Mouse (Mus musculus): Measurements from ENCODE around the gene Wdr46.
A peak's percentile ranks its signal among the peaks of the same experiment; 100 is the strongest.

The Wdr46 gene

DNA sequence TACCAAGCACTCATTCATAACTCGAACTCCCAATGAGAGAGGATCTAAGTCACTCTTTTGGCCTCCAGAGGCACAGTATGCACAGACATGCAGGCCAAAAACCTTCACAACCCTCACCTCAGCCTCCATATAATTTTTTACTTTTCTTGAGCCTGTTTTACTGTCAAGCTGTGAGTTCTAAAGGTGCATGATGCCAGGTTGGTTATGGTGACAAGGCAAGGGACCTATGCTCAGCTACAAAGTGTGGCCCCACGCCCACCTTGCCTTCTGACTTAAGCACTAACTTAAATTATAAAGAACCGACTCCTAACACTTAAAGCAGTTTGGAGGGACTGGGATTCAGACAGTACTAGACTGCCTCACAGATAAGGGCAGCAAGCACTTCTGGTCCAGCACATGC, 12.8 kb downstream of the Wdr46 start:
- DNase-seq = no peak

DNA sequence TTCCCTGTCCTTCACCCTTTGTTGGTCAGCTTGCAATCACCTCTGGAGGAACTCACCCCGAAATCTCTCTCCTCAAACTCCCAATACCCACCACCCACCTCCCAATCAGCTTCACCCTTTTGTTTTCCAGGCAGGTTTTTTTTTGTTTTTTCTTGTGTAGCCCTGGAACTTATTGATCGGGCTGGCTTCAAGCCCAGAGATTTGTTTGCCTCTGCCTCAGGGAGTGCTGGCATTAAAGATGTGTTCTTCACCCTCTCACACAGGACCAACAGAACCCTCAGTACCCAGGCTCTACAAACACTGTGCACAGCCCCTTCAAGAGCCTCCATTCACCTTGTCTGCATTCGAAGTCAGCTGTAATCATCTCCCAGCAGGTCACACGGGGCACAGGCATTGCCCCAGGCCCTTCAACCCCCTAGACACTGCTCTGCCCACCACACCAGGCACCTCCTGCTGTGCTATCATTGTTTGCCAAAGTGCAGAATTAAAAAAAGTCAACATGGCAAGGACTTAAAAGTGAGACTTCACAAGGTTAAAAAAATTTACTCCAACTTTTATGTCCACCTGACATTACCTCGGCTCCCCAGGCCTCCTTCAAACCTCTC, 13.6 kb downstream of the Wdr46 start:
- no peak for DNase-seq

DNA sequence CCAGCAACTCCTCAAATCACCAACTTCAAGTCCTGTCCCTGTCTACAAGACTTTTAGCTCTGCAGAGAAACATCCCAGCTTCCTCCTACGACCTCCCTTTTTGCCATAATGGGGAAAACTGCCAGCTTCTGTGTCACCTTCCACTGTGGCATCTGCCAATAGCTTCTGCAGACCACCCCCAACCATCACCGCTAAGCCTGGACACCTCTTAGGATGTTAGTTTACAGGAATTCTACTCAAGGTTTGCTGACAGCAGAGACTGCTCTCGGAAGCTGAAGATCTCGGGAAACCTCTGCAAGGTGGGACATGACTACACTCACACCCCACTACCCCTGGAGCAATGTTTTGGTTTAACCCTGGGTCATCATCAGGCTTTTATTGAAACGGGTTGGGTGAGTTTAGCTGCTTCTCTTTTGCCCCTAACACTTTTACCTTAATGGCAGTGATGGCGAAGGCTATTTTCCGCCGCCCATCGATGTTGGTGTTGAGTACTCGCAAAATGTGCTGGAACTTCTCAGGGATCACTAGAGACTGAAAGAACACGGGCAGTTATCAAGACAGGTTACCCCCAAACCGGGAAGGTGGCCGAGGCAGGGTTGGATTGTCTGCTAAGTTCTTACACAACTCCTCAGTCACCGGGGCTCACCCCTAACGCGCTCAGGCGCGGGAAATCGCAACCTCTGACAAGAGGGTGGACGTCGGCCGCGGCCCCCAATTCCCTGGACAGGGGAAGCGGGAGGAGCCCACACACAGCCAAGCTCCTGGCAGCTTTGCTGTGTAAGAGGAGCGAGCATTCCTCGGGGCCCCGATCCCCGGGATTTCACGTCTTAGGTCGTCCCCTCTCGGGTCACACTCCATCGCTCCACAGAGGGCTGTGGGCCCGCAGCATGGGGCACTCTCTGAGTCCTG, 14.4 kb downstream of the Wdr46 start:
- DNase-seq = no peak

DNA sequence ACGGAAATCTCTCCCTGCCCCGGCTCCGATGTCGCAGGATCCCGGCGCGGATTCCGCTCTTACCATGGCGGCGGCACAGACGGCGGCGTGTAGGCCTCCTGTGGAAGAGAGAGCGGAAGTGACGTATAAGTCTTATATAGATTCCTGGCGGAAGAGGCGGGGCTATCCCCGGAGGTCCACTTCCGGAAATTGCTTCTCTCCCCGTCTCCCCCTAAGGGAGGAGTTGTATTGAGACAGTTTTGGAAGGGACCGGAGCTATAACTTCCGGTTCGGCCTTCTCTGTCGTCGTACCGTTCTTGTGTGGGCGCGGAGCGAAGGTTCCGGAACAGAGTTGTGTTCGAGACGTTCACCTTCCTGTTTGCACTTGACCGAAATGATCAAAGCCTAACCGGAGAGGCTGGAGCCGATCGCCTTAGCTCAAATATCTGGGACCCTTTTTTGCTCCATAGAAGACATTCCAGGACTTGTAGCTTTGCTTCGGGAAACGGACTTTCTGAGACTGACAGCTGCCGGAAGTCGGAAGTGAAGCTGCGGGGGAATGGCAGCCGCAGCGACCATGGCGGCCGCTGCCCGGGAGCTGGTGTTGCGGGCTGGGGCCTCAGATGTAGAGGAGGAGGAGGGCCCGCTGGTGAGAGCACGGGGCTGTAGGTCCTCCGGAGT, 15.2 kb downstream of the Wdr46 start, which contains the start of the genes Vps52 and Rps18:
Gene Vps52 (plus strand): TSS at position 258 of the 660 bp plus-strand sequence.
Gene Rps18 (minus strand): TSS at position 447 of the 660 bp plus-strand sequence.
- peak; percentile 95 for DNase-seq

DNA sequence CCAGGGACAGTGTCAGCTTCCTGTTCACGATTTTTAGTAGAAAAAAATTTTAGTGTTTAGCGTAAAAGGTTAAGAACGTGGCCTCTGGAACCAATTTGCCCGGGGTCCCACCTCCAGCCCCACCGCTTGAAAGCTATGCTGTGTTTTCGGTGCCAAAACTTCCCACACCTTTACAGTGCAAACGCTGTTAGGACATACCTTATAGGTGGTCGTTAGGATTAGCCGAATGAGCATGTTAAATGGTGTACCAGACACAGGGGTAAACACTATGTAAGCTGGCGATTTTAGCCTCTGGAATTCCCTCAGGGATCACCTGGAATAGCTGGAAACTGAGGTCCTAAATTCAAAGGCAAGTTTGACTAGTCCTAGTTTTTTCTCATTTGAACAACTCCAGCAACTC, 15.9 kb downstream of the Wdr46 start:
- no peak for DNase-seq

DNA sequence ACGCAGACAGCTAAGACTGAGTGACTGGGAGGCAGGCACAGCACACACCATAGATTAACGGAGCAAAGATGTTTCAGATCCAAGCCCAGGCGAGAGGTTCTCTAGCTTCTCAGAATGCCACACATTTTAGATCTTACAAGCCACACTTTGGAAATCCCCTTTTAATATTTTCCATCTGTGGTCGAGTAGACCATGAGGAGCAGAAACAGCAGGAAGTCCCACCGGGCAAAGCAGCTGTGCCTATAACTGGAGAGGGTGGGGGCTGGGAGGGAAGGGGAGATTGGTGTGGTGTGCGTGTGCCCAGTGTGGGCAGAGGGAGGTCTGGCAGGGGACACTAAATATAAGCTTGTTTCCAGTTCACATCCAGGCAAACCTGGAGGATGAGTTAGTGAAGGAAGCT, 17.0 kb downstream of the Wdr46 start:
- DNase-seq = no peak

DNA sequence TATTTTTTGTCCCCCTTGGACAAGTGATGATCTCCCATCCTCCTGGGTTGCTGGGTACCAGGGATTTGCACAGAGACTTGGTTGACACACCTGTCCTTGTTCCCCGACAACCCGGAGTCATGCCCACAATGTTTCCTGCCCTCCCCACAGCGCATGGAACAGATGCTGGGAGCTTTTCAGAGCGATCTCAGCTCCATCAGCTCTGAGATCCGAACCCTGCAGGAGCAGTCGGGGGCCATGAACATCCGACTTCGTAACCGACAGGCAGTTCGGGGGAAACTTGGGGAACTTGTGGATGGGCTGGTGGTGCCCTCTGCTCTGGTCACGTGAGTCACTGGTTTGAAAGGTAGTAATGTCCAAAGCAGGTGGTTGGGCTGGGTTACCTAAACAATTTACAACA, 18.0 kb downstream of the Wdr46 start:
- no peak for DNase-seq

DNA sequence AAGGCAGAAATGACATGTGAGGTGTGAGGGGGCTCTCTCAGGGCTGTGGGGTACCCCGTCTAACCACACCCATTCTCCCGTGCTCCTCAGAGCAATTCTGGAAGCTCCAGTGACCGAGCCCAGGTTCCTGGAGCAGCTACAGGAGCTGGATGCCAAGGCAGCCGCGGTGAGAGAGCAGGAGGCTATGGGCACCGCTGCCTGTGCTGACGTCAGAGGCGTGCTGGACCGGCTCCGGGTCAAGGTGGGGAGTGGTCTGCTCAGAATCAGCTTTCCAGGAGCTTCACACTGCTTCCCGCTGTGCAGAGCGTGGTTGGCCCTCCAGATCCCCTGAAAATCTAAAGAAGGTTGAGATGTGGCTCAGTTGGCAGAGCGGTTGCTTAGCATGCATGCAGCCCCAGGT, 18.7 kb downstream of the Wdr46 start:
- no peak for DNase-seq

DNA sequence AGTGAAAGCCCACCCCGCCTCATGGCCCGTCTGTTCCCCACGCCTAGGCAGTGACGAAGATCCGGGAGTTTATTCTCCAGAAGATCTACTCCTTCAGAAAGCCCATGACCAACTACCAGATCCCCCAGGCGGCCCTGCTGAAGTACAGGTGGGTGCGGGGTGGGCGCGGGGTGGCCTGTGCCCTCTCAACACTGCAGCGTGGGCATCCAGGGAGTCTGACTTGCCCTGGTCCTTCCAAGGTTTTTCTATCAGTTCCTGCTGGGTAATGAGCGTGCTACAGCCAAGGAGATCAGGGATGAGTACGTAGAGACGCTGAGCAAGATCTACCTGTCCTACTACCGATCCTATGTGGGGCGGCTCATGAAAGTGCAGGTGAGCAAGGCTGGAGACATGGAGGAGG, 19.5 kb downstream of the Wdr46 start:
- DNase-seq = no peak

DNA sequence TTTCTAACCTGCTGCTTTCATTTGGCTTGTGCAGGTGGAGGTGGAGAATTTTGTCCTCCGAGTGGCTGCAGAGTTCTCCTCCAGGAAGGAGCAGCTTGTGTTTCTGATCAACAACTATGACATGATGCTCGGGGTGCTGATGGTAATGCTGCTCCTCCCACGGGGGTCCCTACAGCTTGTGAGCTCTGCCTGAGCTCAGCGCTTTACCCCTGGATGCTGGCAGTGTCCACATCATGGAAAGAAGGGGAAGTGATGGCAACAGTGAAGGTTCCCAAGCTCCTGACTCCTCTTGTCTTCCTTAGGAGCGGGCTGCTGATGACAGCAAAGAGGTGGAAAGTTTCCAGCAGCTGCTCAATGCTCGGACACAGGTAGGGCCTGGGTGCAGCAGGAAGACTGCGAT, 22.4 kb downstream of the Wdr46 start:
- no peak for DNase-seq

DNA sequence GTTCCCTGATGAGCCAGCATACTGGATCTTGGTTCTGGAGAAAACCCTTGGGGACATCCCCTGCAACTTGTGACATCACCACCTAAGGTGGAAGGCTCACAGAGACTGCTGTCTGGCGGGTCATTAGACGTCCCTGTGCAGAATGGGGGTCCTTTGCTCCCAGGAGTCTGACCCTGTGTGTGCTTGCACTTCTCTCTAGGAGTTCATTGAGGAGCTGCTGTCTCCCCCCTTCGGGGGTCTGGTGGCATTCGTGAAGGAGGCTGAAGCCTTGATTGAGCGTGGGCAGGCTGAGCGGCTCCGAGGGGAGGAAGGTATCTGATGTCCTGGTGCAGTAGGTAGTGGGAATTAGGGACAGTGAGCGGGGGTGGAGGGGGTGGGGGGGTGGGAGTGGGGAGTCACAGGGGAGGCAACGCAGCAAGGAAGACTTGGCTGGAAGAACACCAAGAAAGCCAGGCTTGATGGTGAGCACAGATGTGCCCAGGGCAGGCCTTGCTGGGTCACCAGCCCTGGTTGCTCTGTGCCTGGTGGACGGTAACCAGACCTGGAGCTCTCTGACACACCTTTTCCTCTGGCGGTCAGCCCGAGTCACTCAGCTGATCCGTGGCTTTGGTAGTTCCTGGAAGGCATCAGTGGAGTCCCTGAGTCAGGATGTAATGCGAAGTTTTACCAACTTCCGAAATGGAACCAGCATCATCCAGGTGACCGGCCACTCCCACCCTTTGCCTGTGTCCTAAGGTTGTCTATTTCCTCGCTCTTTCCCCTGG, 24.8 kb downstream of the Wdr46 start:
- DNase-seq = no peak

DNA sequence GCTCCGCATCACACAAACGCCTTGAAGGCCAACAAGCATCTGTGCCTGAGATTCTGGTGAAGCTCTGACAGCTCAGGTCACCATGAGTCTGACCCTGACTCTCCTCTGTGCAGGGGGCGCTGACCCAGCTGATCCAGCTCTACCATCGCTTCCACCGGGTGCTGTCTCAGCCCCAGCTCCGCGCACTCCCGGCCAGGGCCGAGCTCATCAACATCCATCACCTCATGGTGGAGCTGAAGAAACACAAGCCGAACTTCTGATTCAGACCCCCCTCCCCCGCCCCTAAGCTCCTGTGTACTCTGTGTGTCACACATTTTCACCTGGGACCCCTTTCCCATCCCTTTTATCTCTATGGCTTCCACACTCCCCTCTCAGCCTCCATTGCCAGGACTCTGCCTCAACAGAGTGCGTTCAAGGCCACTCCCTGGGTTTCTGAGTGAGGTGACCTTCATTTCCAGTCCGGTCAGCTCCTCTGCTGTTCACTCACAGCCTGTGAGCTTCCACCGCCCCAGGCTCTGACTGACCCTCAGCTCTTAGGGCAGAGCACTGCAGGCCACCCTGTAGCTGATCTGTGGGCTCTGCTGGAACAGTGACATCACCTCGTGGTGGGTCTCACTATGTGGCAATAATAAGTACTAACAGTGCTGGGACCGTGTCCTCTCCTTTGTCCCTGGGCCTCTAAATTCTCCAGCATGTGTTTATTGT, 25.5 kb downstream of the Wdr46 start:
- no peak for DNase-seq

DNA sequence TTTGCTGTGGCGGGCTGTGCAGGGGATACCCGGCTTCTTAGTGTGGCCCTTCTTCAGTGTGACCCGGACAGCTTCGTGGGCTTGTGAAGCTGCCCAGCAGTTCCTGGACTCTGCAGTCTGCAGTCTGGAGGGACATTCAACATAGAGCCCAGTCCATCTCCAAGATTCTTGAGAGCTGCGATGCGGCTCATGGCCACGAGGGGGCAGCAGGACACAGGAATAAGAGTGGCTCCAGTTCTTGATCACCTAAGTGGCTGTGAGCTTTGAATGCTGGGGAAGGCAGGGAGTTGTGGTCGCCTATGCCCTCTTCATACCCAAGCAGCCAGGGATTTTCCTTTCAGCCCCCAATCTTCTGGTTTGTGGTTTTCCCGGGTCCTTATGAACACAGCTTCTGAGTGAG, 28.0 kb downstream of the Wdr46 start:
- DNase-seq = peak; percentile 90

DNA sequence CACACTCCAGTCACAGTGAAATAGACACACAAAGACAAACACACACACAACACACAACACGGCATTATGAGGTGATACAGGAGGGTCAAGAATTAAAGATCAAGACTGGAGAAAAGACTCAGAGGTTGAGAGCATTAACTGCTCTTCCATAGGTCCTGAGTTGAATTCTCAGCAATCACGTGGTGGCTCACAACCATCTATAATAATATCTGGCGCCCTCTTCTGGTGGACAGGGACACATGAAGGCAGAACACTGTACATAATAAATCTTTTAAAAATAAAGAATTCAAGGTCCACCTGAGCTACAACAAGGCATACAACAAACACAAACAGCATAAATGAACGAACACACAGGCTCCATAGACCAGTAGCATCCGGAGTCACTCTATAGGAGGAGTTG, 28.5 kb downstream of the Wdr46 start:
- no peak for DNase-seq

DNA sequence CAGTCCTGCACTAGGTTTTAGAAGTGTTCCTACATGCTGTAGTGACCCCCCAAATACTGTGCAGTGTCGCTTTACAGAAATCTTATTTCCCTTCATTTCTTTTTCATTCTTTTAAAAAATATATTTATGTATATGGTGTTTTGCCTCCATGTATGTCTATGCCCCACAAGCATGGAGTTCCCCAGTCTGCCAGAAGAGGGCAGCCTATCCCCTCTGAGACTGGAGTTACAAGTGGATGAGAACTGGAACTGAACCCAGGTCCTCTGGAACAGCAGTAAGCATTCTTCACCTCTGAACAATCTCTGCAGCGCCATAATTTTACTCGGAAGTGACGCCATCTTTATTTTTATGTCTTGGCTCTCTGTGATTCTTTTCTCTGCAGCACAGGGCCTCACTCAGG, 28.9 kb downstream of the Wdr46 start:
- DNase-seq = no peak

DNA sequence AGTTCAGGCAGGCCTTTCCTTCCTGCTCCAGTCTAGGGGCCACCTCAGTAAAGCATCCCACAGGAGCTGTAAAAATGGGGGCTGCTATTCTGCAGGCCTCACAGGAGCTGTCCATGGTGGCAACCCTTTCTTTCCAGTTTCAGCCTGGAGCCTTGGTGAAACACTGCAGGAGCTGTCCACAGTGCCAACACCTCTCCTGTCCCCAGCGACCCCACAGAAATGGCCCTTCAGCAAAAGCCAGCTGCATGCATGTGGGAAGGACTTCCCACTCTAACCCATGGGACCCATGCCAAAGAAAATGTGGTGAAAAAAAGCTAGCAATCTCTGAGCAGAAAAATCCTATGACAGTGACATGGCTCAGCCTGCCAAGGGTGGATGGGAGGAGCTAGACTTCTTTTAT, 32.2 kb downstream of the Wdr46 start:
- DNase-seq = no peak

DNA sequence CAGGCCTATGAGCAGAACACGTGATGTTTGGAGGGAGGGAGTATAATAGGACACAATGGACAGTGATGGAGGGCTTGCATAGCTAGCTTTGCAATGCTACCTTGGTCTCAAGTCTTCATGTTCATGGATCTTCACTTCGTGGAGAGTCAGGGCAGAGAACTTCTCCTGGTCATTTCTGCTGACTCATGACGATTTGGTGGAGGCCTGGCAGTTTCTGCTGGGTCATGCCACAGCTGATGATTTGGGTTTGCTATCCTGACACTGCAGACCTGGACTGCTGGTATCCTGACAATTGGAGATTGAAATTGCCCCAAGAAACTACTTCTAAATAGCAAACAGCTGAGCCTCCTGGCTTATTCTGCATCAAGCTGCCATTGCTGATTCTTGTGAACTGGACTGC, 33.1 kb downstream of the Wdr46 start:
- DNase-seq = no peak

DNA sequence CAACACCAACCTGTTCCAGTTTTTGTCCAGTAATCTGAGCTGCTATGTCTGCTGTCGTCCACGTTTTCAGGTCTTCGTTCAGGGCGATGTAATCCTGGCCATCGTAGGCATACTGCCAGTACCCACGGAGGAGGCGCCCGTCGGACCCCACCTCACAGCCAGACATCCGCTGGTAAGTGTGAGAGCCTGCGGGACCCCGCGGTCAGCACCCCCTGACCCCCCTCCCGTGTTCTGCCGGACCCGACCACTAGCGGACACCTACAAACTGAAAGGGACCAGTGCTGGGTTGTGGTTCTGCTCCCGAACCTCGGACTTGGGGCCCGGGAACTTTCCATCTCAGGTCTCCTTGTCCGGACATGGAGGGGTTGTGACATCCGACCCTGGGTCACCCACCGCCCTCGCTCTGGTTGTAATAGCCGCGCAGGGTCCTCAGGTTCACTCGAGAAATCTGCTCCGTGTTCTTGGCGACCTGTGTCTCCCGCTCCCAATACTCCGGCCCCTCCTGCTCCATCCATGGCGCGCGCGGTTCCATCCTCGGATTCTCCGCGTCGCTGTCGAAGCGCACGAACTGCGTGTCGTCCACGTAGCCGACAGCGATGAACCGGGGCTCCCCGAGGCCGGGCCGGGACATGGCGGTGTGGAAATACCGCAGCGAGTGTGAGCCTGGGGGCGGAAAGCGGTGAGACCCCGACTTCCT, 37.5 kb downstream of the Wdr46 start:
- no peak for DNase-seq

DNA sequence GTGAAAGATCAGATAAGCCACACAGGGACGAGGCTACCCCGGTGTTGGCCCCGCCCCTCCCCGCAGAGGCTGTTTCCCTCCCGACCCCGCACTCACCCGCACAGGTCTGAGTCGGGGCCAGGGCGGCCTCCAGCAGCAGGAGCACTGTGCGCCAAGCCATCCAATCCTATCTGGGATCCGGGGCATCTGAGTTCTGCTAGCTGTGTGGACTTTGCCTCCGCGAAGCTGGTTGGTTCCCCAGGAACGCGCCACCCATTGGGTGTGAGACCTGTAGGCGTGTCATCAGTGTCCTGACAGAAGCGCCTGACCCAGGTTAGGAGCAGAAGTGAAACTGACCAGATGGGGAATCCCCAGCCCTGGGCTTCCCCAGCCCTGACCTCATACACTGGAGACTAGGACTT, 38.2 kb downstream of the Wdr46 start:
- peak; percentile 91 for DNase-seq

DNA sequence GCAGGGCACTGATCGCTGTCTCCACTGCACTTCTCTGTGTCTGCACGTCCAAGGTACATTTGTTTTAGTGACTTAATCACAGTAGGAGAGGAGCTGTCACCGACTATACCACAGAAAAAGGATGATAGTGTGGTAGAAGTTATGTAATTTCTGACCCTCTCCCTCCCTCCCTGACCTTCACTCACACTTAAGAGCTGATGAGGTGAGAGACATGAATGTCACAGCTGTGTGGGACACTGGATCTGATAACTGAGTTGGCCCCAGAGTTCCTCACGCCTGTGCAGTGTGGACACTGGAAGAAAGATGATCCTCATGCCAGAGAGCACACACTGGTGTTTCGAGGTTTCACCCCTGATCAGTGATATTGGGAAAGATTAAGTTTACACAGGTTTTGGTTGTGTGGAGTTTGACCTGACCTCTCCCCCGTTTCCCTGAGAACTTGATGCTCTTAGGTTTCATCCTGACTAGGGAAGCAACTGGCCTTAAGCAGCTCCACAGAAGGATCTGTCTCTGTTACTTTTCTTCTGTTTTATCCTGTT, 39.1 kb downstream of the Wdr46 start:
- no peak for DNase-seq

Measured in kidney, adult 18-20 months (tissue).